Comparison of ENCODE assay signal across 25 mouse cellular contexts in genomic region chr11:70271641-70272040, GRCm38 (mm10). TPM values are rescaled to one million over a fixed set of nuclear protein-coding genes. Genes with fewer than 3 reads are reported as not detected.
DNase-seq lines count a peak whose midpoint lies in the region; ATAC-seq and TF ChIP-seq lines count a peak whose summit lies in the region.
"Had no signal": no experiment of that assay in that cellular context is flagged by ENCODE, and none has a peak within 500 bp of the region (broad histone marks: within the 10 kb centered on the region; RNA-seq: fewer than 3 reads in every experiment).

No protein-coding gene starts in this region.

- no peaks in the 10 kb centered on the region for H3K4me1 ChIP-seq in limb, embryonic 14.5 days (ENCODE audit: control insufficient read depth, insufficient read depth, low read length)
- no peaks in the 10 kb centered on the region for H3K4me1 ChIP-seq in limb, embryonic 10.5 days
- H3K4me1 ChIP-seq: forebrain, embryonic 10.5 days; forebrain, embryonic 13.5 days; heart, embryonic 10.5 days; intestine, embryonic 15.5 days had no signal

- H3K27ac ChIP-seq in limb, embryonic 14.5 days (replicated peaks; ENCODE audit: low read depth, low read length) = no peak overlapping the region
- no peak overlapping the region for H3K27ac ChIP-seq in limb, embryonic 10.5 days
- H3K27ac ChIP-seq: forebrain, embryonic 10.5 days; forebrain, embryonic 13.5 days; heart, adult 2 months; heart, embryonic 10.5 days; hindbrain, embryonic 14.5 days; hindbrain, postnatal 0 days; intestine, embryonic 15.5 days had no signal

- no peak overlapping the region for H3K9ac ChIP-seq in limb, embryonic 14.5 days (ENCODE audit: low read depth, low read length, severe bottlenecking)
- H3K9ac ChIP-seq: forebrain, embryonic 13.5 days; hindbrain, embryonic 14.5 days; intestine, embryonic 15.5 days had no signal

- H3K36me3 ChIP-seq in limb, embryonic 14.5 days (ENCODE audit: control insufficient read depth, insufficient read depth, low read length) = no peaks in the 10 kb centered on the region
- H3K36me3 ChIP-seq in limb, embryonic 10.5 days = no peaks in the 10 kb centered on the region
- H3K36me3 ChIP-seq: forebrain, embryonic 10.5 days; heart, embryonic 10.5 days; intestine, embryonic 15.5 days had no signal

- H3K4me3 ChIP-seq in limb, embryonic 14.5 days (replicated peaks; ENCODE audit: low read length) = no peak overlapping the region
- no peak overlapping the region for H3K4me3 ChIP-seq in limb, embryonic 10.5 days
- H3K4me3 ChIP-seq: forebrain, embryonic 10.5 days; forebrain, embryonic 13.5 days; heart, adult 2 months; heart, embryonic 10.5 days; intestine, embryonic 15.5 days had no signal

- WGBS in limb, embryonic 14.5 days = 62% methylated on average over 7 of the region's 7 CpGs
- WGBS in limb, embryonic 10.5 days = 88% methylated on average over 7 of the region's 7 CpGs

- H3K4me2 ChIP-seq in limb, embryonic 14.5 days (replicated peaks; ENCODE audit: low read depth, low read length, severe bottlenecking) = no peak overlapping the region
- H3K4me2 ChIP-seq: forebrain, embryonic 13.5 days; hindbrain, embryonic 14.5 days; intestine, embryonic 15.5 days had no signal

- no peaks in the 10 kb centered on the region for H3K9me3 ChIP-seq in limb, embryonic 14.5 days (ENCODE audit: control insufficient read depth, low read length)
- H3K9me3 ChIP-seq in limb, embryonic 10.5 days (replicated peaks) = no peaks in the 10 kb centered on the region
- H3K9me3 ChIP-seq: forebrain, embryonic 10.5 days; forebrain, embryonic 13.5 days; heart, embryonic 10.5 days; intestine, embryonic 15.5 days had no signal

- ATAC-seq in limb, embryonic 14.5 days (ENCODE audit: low FRiP score, low read depth) = no peak
- no peak for ATAC-seq in cerebellum, adult (ENCODE audit: insufficient number of reproducible peaks, low FRiP score, low TSS enrichment)
- ATAC-seq: activated CD4-positive, CD25-positive, alpha-beta regulatory T cell, adult 4 months; forebrain, embryonic 13.5 days; forebrain, embryonic 16.5 days; hindbrain, postnatal 0 days; intestine, embryonic 15.5 days had no signal

- TF ChIP-seq POLR2A in limb, embryonic 14.5 days (IDR thresholded peaks at IDR 0.05; ENCODE audit: borderline replicate concordance, extremely low read depth, insufficient read depth, insufficient read length) = no peak

- no peaks in the 10 kb centered on the region for H3K27me3 ChIP-seq in limb, embryonic 14.5 days (ENCODE audit: control insufficient read depth, insufficient read depth, low read length)
- no peaks in the 10 kb centered on the region for H3K27me3 ChIP-seq in limb, embryonic 10.5 days (ENCODE audit: low read depth, poor library complexity, severe bottlenecking)
- H3K27me3 ChIP-seq: forebrain, embryonic 13.5 days; intestine, embryonic 15.5 days had no signal

- DNase-seq in limb, embryonic 14.5 days (ENCODE audit: low spot score) = peak; percentile 14
- no peak for DNase-seq in limb, embryonic 10.5 days (ENCODE audit: low spot score)
- peak; percentile 71 for DNase-seq in CD4-positive helper T cell, adult 2 months (ENCODE audit: low read depth, low spot score)
- DNase-seq in induced T-regulatory cell, adult 2 months (ENCODE audit: low read depth) = peak; percentile 33
- DNase-seq in cerebellum, postnatal 14 days = no peak
- DNase-seq: adrenal gland, adult 8-10 months; adrenal gland, postnatal 36 days; cerebellum, adult 11-12 months; cerebellum, adult 8-10 months; cerebellum, postnatal 10 days; gastrocnemius, postnatal 10 days; gastrocnemius, postnatal 36 days; heart, adult 2 months; heart, postnatal 4 days; kidney, adult 11 months; kidney, adult 8-10 months had no signal

RNA-seq across cellular contexts. Expression of gene Alox12, which starts 16.5 kb away (rescaled TPM):
- polyA plus RNA-seq in limb, embryonic 14.5 days (2012; rRNA removed) = 7.4 and 7.8 TPM in 2 replicates
- polyA plus RNA-seq in limb, embryonic 14.5 days (2014; fragmentation: Nextera tagmentation; extraction: Ambion mirVana) = 8.0 and 11.1 TPM in 2 replicates
- polyA plus RNA-seq in limb, embryonic 10.5 days (2016; fragmentation: Nextera tagmentation; extraction: Ambion mirVana) = 2.0 and 2.9 TPM in 2 replicates
- polyA plus RNA-seq: activated CD4-positive, CD25-positive, alpha-beta regulatory T cell, adult 4 months had no signal

RNA-seq across cellular contexts. Expression of gene Rnasek, which starts 32.0 kb away (rescaled TPM):
- 54.0 and 63.2 TPM in 2 replicates for polyA plus RNA-seq in limb, embryonic 14.5 days (2012; rRNA removed)
- polyA plus RNA-seq in limb, embryonic 14.5 days (2014; fragmentation: Nextera tagmentation; extraction: Ambion mirVana) = 171 and 176 TPM in 2 replicates
- polyA plus RNA-seq in limb, embryonic 10.5 days (2016; fragmentation: Nextera tagmentation; extraction: Ambion mirVana) = 84.7 and 93.5 TPM in 2 replicates

RNA-seq across cellular contexts. Expression of gene Gm21988, which starts 32.0 kb away (rescaled TPM):
- 15.1 and 15.7 TPM in 2 replicates for polyA plus RNA-seq in limb, embryonic 14.5 days (2012; rRNA removed)
- 12.9 and 13.1 TPM in 2 replicates for polyA plus RNA-seq in limb, embryonic 14.5 days (2014; fragmentation: Nextera tagmentation; extraction: Ambion mirVana)
- 9.7 TPM in 2 replicates for polyA plus RNA-seq in limb, embryonic 10.5 days (2016; fragmentation: Nextera tagmentation; extraction: Ambion mirVana)

RNA-seq across cellular contexts. Expression of gene 0610010K14Rik, which starts 33.9 kb away (rescaled TPM):
- polyA plus RNA-seq in limb, embryonic 14.5 days (2012; rRNA removed) = 167 and 171 TPM in 2 replicates
- 178 and 193 TPM in 2 replicates for polyA plus RNA-seq in limb, embryonic 14.5 days (2014; fragmentation: Nextera tagmentation; extraction: Ambion mirVana)
- polyA plus RNA-seq in limb, embryonic 10.5 days (2016; fragmentation: Nextera tagmentation; extraction: Ambion mirVana) = 220 and 235 TPM in 2 replicates

RNA-seq across cellular contexts. Expression of gene Bcl6b, which starts 42.0 kb away (rescaled TPM):
- 11.2 and 12.2 TPM in 2 replicates for polyA plus RNA-seq in limb, embryonic 14.5 days (2012; rRNA removed)
- polyA plus RNA-seq in limb, embryonic 14.5 days (2014; fragmentation: Nextera tagmentation; extraction: Ambion mirVana) = 11.7 and 12.2 TPM in 2 replicates
- 5.6 and 7.5 TPM in 2 replicates for polyA plus RNA-seq in limb, embryonic 10.5 days (2016; fragmentation: Nextera tagmentation; extraction: Ambion mirVana)

Comparison
In these comparisons a context has a peak if more than half of its experiments do, and no peak if none do; other contexts are left out.
1. DNase-seq: peak in limb, embryonic 14.5 days (single experiment), CD4-positive helper T cell, adult 2 months (single experiment) and induced T-regulatory cell, adult 2 months (single experiment); none in limb, embryonic 10.5 days (single experiment) and cerebellum, postnatal 14 days (0 of 2).